Mouse (Mus musculus): Measurements from ENCODE around the gene Mov10.
A peak's percentile ranks its signal among the peaks of the same experiment; 100 is the strongest.
"Not testable (repeated sequence)": the region's sequence is repeated elsewhere in the genome, so short reads cannot be mapped to it uniquely, and the experiment has no call there.

Mov10 gene

DNA sequence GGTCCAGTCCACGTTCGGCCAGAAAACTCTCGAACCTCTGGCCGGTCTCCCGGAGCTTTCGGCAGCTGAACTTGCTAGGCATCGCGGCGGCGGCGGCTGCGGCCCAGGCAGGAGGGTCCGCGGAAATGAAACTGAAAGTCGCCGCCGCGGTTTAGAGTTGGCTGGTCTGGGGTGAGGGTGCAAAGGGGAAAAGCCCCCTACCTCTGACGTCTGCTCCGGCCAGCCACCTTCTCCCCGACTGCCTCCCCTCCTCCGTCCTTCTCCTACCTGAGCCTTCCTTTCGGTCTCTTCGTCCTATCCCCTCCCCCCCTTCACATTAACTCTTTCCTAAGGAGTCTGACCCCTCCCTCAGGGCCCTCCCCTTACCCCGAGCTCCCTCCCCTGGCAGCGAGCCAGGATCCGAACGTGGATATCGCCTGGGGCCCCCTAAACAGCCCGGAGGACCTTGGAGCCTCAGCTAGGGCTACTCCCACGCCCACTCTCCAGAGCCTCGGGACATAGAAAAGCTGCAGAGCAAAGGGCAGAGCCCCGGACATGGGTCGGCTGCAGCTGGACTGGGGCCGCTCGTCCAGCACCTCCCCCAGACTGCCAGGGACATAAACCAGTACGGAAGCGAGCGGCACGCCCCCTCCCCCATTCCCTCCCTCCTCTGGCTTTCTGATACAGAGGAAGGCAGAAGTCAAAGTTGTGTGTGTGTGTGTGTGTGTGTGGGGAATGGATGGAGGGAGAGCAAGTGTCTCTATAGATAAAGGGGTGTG lies at the start of gene Mov10:
Mov10 (minus strand) TSS at position 573 of the 758 bp plus-strand sequence.
- peak in 1 of 2 experiments; percentile 10 for DNase-seq (ENCODE audit: low read depth in 1 of 2, low spot score in 2 of 2)

GRCm38 (mm10) chr3:104866674-104867073 lies 48.3 kb upstream of the Mov10 start:
- not testable (repeated sequence) for DNase-seq (ENCODE audit: low read depth in 1 of 2, low spot score in 2 of 2)

DNA sequence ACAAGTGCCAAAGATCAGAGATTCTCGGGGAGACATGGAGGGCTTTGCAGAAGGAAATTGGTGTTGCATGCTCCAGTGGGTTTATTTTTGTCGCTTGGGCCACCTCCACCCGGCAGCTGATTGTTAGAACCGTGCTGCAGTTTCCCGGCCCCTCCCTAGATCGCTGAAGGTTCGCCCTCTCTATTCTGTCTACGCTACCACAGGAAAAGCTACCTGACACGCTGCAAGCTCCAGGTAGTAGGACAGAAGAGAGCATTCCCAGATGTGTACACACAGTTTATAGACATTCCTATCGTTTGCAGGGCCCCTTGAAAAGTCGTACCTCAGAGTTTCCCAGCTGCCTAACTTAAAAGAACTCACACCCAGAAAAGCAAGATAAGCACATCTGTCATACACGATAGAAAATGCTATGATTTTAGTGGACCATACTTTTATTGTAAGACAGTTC lies 47.0 kb upstream of the Mov10 start:
- peak in 1 of 2 experiments; percentile 7 for DNase-seq (ENCODE audit: low read depth in 1 of 2, low spot score in 2 of 2)

DNA sequence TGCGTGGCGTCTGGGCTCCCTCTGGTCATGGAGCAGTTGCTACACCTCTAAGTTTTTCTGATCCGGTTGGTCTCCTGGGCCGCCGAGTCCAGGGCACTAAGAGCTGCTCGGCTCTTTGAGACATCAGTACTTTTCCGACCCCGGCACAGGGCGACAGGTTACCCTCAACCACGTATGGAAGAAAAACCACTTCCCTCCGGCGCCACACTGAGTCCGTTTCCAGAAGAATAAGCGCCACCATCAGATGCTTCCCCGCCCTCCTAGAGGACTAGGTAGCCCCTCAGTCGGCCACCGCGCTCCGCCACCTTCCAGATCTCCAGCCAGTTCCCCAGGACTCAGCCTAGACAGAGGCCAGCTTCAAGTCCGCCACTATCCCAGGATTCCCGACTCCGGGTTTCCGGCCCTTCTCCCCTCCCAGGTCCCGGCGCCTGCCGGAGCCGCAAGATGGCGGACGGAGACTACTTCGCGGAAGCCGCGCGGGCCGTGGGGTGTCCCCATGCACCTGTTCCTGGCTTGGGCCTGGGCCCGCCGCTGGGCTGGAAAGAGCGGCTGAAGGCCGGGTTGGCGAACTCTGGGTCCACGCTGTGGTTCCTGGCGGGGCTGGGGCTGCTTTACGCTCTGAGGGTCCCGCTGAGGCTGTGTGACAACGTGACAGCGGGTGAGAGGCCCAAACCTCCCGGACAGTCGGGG lies 46.4 kb upstream of the Mov10 start:
- peak; percentile 50 to 79 for DNase-seq (ENCODE audit: low read depth in 1 of 2, low spot score in 2 of 2)

DNA sequence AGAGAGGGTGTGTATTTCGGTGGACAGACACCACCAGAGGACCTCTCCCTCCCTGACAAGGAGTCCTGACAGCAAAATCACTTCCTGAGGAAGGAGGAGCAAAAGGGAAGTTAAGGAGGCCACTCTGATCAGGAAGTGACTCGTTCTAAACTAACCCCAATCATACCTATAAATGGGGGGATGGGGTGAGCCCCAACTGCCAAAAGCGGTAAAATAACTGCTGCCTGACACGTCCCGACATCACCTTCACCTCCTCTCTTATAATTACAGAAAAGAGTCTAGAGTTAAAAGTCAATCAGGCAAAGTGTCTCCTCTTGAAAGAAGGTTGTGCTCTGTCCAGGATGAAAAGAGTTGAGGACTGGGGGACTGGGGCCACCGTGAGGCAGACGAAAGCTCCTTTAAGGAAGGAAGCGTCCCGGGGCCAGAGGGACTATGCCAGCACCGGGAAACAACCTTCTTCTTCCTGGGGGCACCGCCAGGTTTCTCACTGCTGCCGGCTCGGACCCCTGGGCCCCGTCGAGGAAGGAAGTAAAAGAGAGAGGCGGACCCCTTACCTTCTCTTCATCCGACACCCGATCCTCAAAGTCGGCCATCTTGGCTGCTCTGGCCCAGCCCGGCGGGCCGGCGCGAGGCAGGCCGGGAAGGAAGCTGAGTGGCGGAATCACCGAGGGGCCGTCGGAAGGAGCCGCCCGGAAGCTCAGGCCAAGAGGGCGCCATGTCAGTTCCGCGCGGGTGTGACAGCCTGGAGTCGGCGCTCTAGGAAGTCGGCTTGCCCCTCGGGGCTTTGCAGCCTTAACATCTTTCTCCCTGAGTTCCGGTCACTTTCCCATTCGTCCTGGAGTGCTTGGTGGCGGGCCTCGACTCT lies 45.7 kb upstream of the Mov10 start, which contains the start of the genes St7l and Capza1:
St7l (plus strand) TSS at position 220 of the 865 bp plus-strand sequence.
Capza1 (minus strand) TSS at position 720 of the 865 bp plus-strand sequence.
- DNase-seq (ENCODE audit: low read depth in 1 of 2, low spot score in 2 of 2) = peak; percentile 68 to 82

DNA sequence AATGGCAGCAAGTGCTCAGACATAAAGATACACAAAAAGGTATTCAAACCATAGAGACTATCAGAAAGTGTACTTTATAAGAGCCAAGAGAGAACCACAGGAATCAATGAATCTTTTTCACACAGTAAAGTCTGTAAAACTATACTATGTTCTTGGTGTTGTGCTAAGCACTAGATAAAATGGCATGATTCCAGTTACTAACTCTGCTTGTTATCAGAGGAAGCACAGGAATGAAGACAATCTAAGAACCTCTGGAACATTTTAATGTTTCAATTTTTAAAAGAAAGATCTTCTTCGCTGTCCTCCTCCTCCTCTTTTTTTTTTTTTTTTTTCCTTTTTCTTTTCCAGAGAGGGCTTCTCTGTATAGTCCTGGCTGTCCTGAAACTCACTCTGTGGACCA lies 40.2 kb upstream of the Mov10 start:
- DNase-seq (ENCODE audit: low read depth in 1 of 2, low spot score in 2 of 2) = no peak

GRCm38 (mm10) chr3:104856106-104856505 lies 37.7 kb upstream of the Mov10 start:
- no peak for DNase-seq (ENCODE audit: low read depth in 1 of 2, low spot score in 2 of 2)

- DNase-seq (ENCODE audit: low read depth in 1 of 2, low spot score in 2 of 2) = no peak
Measured at GRCm38 (mm10) chr3:104854866-104855265, 36.5 kb upstream of the Mov10 start.

- no peak for DNase-seq (ENCODE audit: low read depth in 1 of 2, low spot score in 2 of 2)
Measured at GRCm38 (mm10) chr3:104854465-104854864, 36.1 kb upstream of the Mov10 start.

DNA sequence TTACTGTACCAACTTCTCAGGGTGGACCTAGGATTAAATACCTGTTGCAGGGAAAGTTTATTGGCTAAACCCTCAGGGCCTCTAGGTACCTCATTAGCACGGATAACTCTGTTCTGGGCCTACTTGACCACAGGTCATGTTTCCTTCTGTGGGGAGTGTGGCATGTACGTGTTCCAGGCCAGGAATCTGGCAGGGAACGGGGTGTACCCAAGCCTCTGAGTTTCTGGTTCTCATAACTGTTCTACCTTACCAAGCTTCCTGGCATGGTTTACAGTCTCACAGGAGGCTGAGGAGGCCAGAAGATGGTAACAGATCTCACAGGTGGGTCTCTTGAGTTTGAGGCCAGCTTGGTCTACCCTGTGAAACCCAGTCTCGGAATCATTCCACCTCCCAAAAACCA lies 28.2 kb upstream of the Mov10 start:
- no peak for DNase-seq (ENCODE audit: low read depth in 1 of 2, low spot score in 2 of 2)

DNA sequence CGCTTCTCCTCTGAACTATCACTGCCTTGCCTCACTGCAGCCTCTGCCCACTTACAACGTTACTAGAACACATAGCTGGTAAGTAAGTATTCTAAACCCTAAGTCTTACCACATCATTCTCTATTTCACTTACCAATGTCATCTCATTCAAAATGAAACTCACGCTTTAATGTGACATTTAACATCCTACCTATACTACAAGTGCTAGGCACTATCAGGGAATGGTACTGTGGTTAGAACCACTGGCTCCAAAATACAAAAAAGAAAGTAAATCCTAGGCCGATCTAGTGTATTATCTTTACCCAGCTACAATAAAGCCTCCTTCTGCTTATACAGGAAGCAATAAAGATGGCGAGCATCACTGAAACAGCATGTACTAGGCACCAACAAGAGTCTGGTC lies 22.7 kb upstream of the Mov10 start:
- DNase-seq (ENCODE audit: low read depth in 1 of 2, low spot score in 2 of 2) = no peak

DNA sequence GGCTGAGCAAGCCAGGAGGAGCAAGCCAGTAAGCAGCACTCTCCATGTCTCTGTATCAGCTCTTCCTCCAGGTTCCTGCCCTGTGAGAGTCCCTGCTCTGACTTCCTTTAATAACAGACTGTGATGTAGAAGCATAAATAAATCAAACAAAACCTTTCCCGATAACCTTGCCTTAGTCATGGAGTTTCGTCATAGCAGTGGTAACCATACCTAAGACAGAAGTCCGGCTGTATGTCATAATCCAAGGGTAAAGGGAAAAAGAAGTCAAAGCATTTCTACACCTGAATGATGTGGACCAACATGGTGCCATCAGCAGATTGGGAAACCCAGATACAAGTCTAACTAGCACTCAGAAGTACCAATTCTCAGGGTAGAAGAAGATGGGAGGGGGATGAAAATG lies 17.4 kb upstream of the Mov10 start:
- no peak for DNase-seq (ENCODE audit: low read depth in 1 of 2, low spot score in 2 of 2)

GRCm38 (mm10) chr3:104822413-104822812 lies 4.0 kb upstream of the Mov10 start:
- no peak for DNase-seq (ENCODE audit: low read depth in 1 of 2, low spot score in 2 of 2)

- no peak for DNase-seq (ENCODE audit: low read depth in 1 of 2, low spot score in 2 of 2)
Measured at GRCm38 (mm10) chr3:104820426-104820825, 2.1 kb upstream of the Mov10 start.

DNA sequence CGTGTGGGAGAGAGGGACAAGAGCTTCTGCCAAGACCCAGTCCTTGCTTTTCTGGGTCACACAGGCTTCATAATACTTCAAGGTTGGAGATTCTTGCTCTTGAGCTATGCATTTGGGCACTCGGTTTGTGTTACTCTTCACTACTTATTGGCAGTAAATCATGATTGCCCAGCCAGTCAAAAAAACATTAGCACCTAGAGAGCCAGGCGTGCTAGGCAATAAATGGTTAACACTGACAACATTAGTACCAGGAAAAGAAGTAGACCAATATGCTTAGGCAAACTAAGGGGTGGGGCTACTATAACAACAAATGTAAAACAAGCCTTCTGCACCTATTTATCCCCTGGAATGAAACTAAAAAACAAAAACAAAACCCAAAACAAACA lies 379 bp upstream of the Mov10 start:
- DNase-seq (ENCODE audit: low read depth in 1 of 2, low spot score in 2 of 2) = no peak

DNA sequence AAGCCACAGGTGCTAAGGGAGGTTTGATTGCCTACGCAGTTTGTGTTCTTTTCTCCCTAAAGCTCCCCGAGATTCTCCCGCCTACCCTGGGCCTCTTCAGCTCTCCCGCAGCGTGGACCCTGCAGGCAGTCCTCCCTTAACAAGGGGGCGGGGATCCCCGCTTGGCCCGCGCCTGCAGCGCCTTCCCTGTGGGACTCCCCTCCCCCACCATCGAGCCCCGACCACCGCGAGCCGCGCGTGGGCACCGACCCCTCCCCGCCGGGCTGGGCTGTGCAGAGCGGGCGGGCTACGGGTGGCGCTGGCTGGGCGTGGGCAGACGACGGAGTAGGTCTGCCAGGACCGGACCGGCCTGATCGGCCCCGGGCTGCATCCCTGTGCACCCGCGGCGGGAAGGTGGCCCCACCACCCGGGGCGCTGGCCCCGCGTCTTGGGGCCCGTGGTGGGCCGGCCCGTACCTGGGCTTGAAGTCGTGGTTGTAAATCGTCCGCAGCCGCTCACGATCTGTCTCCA lies 827 bp downstream of the Mov10 start:
- no peak for DNase-seq (ENCODE audit: low read depth in 1 of 2, low spot score in 2 of 2)

- DNase-seq (ENCODE audit: low read depth in 1 of 2, low spot score in 2 of 2) = no peak
Measured at GRCm38 (mm10) chr3:104816130-104816529, 2.2 kb downstream of the Mov10 start.

GRCm38 (mm10) chr3:104815346-104815745 lies 3.0 kb downstream of the Mov10 start:
- DNase-seq (ENCODE audit: low read depth in 1 of 2, low spot score in 2 of 2) = no peak

DNA sequence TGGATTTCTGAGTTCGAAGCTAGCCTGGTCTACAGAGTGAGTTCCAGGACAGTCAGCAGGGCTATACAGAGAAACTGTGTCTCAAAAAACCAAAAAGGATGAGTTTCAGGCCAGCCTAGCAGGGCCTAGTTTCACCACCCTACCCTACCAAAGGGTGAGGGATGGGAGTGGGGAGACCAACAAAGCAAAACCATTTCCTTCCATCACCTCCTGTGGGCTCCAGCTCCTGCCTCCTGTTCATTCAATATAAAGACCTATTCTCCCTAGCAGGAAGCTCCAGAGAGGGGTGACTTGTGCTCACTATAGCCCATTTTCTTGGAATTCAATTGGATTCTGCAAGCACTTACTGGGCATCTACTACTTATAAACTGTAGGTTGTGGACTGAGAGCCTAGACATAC lies 3.6 kb downstream of the Mov10 start:
- no peak for DNase-seq (ENCODE audit: low read depth in 1 of 2, low spot score in 2 of 2)

GRCm38 (mm10) chr3:104813227-104813626 lies 5.1 kb downstream of the Mov10 start:
- DNase-seq (ENCODE audit: low read depth in 1 of 2, low spot score in 2 of 2) = not testable (repeated sequence)

GRCm38 (mm10) chr3:104812254-104812653 lies 6.1 kb downstream of the Mov10 start:
- DNase-seq (ENCODE audit: low read depth in 1 of 2, low spot score in 2 of 2) = no peak

Measured in monocyte, adult 2 months (primary cell).